Mouse (Mus musculus): ENCODE measurements at regions not wholly inside any gene's neighbourhood (a gene's known extent, or its start where the extent isn't known, plus 50 kb on each side); places are given as distances from the start of the nearest gene placed in this dataset.

DNA sequence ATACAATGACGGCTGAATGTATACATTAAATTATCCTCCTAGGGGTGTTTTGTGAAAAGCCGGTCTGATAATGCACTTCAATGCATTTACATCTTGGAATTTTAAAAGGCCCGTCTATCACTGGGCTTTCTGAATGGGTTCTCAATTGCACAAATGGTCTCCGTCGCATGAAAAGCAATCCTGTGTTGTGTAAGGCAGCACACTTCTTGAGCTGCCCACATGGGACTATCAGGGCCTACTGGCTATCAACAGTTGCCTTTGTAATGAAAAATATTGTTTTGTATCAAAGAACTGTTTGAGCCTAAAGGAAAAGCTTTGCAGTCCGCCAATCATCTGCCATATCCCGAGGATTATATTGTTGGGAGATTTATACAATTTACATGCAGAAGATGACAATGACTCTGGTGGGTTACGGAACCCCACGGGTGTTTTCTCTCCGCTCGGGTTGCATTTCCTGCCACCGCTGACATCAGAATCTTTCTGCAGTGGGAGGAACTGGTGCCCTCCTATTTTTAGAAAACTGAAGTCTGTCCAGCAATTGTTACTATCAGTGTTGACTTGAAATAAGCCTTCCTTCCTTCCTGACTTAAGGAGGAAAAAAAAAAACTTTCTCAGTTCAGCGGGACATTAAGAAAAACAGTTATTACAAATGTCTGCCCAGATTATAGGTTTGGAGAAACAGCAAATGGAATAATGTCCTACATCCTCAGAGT is 118.7 kb downstream of the Tmem26 start:
- DNase-seq (ENCODE audit: low spot score in 2 of 2) = no peak
- intact Hi-C loops (cut with DNase I) = no loop called here

DNA sequence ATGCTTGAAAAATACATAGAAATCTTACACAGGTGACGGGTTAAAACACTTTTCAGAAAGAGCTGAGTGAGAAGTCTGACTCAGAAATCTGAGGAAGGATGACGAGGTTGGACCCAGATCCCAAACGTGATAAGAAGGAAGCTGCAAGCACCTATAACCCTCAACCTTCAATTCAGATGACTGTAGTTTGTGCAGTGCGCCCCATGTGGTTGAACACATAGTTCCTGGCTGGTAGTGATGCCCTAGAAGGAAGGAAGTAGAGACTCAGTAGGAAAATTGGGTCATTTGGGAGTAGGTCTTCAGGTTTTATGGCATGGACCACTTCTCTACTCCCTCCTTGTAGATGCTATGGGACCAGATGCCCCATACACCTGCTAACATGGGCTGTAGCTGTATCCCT is 120.6 kb downstream of the Tmem26 start:
- no peak for DNase-seq (ENCODE audit: low spot score in 2 of 2)
- intact Hi-C loops (cut with DNase I) = no loop called here

DNA sequence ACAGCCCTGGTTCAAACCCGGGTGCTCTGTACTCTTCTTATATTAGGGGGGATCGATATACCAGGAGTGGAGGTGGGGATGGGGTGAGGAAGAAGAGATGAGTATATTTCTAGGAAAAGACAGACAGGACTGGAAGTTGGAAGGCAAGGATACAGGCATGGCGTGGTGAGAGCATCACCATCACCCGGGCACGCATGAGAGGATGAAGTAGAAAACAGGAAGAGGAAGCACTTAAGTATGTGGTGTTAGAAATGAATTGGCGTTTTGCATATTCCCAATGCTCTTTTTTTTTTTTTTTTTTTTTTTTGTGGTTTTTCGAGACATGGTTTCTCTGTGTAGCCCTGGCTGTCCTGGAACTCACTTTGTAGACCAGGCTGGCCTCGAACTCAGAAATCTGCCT is 121.2 kb downstream of the Tmem26 start:
- intact Hi-C loops (cut with DNase I) = no loop called here
- DNase-seq (ENCODE audit: low spot score in 2 of 2) = no peak

DNA sequence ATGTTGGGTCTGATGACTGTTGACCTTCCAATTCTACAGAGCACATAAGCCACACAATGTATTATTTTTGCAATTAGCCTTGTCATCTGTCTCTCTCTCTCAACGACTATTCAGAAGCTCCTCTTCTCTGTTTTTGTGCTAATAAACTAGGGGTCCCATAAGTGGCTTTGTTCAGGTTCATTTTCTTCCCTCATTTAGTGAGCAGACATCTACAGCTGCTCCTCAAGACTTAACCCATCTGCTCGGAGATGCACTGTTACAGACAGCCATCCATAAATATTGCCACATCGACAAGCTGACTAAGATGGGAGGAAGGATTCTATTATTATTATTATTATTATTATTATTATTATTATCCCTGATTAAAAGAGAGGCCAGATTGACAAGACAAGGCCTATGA is 127.7 kb downstream of the Tmem26 start:
- no peak for DNase-seq (ENCODE audit: low spot score in 2 of 2)
- intact Hi-C loops (cut with DNase I) = no loop called here

DNA sequence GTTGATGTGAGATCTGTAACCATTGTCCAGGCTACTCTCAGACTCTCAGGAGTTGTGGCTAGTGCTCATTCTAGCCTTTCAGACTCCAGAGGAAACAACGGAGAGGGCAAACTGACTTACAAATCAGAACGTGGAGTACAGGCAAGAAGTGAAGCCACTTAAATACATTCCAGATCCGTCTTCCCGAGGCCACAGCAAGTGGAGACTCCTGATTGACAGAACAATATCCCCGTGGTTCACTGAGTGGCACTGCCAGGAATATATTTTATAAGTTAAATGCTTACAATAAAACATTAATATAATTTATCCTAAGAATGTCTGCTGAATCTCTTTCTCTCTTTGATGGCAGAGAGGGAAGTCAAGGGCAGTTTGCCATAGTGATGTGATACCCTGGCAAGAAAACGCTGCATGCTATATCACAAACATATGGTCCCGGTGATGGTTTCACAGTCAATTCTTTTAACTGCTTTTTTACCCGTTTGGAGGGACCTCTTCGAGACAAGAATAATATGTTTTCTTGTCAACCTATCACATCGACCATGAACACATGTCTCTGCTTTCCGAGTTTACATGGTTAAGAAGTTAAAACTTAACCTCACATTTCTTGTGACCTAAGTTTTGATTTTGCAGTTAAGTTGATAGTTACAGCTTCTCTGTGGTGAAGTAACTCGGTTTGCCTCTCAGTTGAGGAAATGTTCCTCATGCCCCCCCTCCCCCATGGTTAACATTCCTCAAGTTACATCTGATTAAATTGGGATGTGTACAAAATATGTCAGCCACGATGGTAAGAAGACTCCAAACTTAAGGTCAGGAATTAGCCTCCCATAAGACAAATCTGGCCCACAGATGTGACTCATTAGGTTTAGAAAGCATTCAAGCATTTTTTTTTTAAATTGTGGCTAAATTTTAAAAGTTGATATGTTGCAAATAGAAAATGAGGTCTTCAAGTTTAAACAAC is 132.8 kb downstream of the Tmem26 start:
- DNase-seq (ENCODE audit: low spot score in 2 of 2) = no peak
- intact Hi-C loops (cut with DNase I) = no loop called here

DNA sequence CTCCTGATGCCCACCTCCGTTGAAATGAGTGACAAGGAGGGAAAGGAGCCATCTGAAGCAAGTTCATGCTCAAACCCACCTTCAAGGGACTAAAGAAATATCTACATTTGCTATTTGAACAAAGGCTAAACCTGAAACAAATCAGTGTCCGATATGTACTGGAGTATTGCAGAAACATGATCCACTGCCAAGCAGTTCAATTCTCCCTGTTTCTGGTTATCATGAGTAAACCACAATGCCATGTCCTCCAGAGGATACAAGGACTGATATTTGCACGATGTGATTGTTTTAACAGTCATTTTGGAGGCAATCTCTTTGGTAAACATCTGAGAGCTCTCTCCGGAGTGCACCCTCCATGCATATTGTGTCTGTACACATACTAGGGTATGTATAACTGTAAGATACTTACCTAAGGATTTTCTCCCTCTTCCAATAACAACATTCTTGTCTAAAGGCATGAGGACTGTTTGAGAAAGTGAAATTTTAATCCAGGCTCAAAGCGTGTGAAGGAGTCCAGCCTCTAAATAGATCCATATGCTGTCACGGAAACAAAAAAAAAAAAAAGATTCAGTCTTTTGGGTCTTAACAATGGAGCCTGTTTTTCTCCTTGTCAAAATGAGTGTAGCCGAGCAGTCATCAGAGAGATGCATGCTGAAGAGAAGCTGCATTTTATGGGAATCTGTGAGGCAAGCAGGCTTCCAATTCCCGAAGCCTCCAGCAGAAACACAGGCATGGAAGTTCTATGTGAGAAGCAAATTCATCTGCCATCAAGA is 141.3 kb downstream of the Tmem26 start:
- peak in 1 of 2 experiments; percentile 2 for DNase-seq (ENCODE audit: low spot score in 2 of 2)
- intact Hi-C loops (cut with DNase I) = no loop called here

DNA sequence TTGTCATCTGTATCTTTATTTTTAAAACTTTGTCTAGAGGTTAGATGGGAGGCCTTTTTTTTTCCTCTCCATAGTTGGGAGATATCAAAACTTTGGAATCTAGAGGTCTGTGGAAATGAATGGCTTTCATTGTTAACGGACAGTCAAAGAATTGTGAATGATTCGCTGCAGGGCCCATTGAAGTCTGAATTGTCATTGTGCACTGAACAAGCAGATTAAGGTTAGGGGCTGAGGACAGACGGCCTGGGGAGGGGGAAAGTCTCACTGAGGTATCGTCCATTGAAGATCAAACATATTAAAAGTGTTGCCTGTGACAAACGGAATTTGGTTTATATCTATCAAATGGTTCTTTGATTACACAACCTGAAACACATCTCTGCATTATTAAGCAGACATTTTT is 142.3 kb downstream of the Tmem26 start:
- DNase-seq (ENCODE audit: low spot score in 2 of 2) = no peak
- intact Hi-C loops (cut with DNase I) = no loop called here

DNA sequence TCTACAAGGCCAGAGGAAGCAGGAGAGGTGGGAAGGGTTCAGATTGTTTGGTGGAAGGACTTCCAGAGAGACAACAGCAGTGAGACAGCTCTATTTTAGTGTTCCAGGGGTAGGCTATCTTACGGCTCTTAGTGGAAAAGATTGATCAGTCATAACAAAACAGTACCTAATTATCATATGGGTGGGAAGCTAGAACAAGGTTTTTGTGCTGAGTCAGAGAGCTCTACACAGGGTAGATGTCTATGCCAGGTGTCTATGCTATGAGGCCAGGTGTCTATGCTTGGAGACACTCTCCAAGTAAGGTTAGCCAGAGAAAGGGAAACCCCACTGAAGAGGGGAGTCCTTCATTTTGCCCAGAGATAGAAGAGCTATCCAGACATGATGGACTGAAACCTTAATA is 143.9 kb downstream of the Tmem26 start:
- no peak for DNase-seq (ENCODE audit: low spot score in 2 of 2)
- intact Hi-C loops (cut with DNase I) = no loop called here

DNA sequence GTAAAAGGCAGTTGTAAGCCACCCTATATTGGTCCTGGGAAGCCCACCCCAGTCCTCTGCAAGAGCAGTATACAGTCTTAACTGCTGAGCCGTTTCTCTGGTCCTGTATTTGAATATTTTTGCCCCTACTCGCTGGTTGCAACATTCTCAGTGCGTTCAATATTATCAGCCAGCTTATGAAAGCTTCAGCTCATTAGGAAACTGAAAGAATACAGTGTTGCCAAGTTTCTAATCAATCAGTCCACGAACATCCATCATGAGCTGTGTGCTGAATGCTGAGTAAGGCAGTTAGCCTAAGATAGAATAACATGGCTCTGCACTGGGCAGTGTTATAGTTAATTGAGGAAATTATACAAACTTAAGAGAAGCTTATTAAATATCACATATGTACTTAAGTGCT is 148.7 kb downstream of the Tmem26 start:
- intact Hi-C loops (cut with DNase I) = no loop called here
- no peak for DNase-seq (ENCODE audit: low spot score in 2 of 2)

DNA sequence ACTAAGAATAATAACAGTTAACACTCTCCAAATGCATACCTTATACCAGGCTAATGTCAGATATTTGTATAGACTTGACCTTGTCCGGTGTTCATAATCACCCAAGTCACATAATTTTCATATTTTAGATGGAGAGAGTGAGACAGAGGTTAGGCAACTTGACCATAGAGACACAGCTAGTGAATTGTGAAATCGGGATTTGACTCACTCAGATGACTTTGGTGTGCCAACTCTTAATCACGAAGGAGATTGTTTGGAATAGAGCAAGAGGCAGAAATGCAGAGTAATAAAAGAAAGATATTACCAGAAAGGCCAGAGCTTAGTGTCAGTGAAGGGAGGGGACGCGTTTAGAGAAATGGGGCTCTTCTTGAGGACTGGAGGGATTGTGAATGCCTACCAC is 152.2 kb downstream of the Tmem26 start:
- intact Hi-C loops (cut with DNase I) = no loop called here

DNA sequence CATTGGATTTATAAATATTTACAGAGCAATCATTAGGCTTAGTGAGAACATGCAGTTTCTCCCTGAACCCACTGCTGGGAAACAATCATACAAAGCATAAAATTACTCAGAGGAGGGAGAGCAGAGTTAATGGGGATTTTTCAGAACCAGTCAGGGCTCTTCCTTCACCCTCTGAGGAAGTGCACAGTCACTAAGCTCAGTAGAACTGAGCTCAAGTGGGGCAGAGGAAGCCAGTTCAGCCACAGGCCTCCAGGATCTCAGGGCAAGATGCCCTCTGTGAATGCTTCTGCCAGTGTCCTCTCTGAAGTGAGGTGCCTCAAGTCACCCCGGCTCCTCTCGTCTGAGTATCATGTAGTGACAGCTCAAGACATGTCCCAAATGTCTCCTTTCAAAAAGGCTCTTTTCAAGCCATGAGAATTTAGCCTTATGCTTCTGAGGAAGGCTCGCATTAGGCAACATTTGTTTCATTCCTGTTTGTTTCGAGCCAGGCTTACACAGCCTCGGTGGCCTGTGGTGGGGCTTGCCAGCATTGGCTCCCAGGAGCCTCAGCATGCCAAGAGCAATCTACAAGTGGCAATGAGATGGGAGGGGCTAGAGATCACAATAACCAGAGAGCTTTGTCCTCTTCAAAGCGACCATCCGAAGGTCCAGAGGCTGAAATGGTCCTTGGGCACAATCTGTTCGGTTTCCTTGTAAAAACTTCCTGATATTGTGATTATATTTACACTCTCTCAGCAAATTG is 169.8 kb downstream of the Tmem26 start:
- DNase-seq (ENCODE audit: low spot score in 2 of 2) = no peak
- intact Hi-C loops (cut with DNase I) = no loop called here

More for the DNA sequence above, 152.2 kb downstream of the Tmem26 start:
- DNase-seq (ENCODE audit: low spot score in 2 of 2) = no peak

DNA sequence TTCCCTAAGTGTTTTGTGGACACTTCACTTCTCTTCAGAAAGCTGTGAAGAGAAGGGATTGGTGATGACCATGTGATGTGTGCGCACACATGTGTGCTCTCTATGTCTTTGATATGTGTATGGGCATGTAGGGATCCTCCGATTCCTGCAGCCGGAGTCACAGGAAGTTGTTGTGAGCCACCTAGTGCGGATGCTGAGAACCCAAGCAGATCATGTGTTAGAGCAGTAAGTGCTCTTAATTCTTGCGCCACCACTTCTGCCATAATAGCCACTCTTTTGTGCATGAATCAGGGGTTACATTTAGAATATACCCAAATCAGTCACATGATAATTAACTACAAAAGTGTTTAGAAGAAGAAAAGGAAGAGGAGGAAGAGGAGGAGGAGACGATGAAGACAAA is 170.7 kb downstream of the Tmem26 start:
- intact Hi-C loops (cut with DNase I) = no loop called here
- no peak for DNase-seq (ENCODE audit: low spot score in 2 of 2)

DNA sequence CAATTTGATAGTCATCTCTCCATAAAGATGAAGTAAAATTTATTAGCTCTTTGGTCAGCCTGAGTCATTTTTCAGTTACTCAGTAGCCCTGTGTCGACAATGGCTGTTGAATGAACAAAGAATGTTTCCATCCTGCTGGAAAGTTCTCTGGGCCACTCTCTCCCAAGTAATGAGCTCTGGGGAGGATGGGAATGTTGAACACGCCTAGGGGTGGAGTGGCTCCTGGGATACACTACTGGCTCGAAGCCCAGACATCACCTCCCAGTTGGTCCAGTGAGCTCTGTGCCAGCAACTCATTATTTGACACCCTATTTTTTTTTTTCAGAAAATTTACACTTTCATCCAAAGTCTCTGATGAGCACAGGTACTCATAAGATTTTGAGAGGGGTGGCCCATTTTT is 174.1 kb downstream of the Tmem26 start:
- intact Hi-C loops (cut with DNase I) = no loop called here
- DNase-seq (ENCODE audit: low spot score in 2 of 2) = no peak

DNA sequence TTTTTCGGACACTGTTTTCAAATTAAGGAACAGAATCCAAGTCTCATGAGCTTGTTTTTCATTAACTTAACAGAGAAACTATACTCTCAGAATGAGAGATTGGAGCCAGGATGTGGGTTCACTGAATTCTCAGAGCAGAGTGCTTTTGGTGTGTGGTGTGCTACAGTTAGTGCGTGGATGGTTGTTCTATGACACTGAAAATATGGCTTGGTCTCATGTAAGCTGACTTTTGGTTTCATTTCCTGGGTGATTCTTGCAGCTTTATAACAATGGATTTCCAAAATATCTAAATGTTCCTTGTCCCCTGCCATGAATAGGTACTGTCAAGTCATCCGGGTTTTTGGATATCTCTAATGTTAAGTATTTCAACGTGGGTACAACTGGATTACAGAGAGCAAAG is 177.7 kb downstream of the Tmem26 start:
- intact Hi-C loops (cut with DNase I) = loop anchor here (5.0 kb wide), 2 partner anchors 266 to 406 kb away; no protein-coding TSS in a partner anchor

DNA sequence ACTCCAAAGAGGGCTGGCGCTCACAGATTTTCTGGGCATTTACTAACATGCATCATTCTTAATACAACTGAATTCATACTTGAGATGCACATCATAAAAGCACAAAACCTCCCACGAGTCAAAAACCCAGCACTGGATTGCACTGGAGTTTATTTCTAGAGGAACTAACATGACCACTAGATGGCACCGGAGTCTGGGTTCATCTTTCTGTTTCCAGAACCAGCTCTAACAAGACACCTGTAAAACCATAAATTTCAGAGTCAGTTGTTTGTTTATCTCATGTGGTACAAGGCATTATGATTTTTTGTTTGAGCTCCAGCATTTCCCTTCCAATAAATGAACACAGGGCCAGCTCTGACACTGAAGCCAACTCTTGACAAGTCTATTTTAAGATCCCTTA is 179.2 kb downstream of the Tmem26 start:
- intact Hi-C loops (cut with DNase I) = loop anchor here (2.0 to 5.0 kb wide), 3 partner anchors 265 to 418 kb away; no protein-coding TSS in a partner anchor
- DNase-seq (ENCODE audit: low spot score in 2 of 2) = peak; percentile 68 to 78

More for the DNA sequence above, 177.7 kb downstream of the Tmem26 start:
- DNase-seq (ENCODE audit: low spot score in 2 of 2) = no peak

DNA sequence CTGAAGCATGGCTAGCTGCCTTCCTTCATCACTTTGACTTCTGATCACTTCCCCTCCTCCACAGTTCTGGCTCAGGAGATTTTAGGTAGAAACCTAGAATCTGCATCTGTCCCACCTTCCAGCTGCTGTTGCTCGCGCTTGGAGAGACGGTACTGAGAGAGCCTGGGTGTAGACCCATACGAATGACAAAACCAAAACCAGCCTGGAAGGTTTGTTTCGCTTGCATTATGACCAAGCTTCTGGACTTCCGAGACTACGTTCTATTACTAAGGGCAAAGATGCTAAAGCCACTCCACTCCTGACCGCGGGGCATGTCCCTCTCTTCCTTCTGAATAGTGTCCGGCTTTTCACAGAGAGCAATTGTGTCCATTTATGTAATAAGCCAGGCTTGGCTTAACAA is 180.9 kb downstream of the Tmem26 start:
- no peak for DNase-seq (ENCODE audit: low spot score in 2 of 2)
- intact Hi-C loops (cut with DNase I) = loop anchor here (5.0 kb wide), 2 partner anchors 263 to 403 kb away; no protein-coding TSS in a partner anchor

DNA sequence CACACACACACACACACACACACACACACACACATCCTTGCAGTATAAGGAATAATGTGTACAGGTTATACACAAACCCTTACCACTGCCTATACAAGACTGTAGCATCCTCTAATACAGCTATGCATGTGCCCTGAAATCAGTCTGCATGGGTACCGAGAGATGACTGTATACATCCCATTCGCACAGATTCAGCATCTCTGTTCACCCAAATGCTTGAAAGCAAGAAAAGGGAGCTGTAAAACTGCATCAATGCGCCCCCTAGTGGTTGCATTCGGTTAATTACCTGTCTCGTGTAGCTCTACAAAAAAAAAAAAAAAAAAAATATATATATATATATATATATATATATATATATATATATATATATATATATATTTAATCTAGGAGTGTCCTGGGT is 184.8 kb downstream of the Tmem26 start:
- intact Hi-C loops (cut with DNase I) = loop anchor here (5.0 kb wide), 2 partner anchors 99 to 446 kb away; no protein-coding TSS in a partner anchor
- peak; percentile 78 to 86 for DNase-seq (ENCODE audit: low spot score in 2 of 2)

DNA sequence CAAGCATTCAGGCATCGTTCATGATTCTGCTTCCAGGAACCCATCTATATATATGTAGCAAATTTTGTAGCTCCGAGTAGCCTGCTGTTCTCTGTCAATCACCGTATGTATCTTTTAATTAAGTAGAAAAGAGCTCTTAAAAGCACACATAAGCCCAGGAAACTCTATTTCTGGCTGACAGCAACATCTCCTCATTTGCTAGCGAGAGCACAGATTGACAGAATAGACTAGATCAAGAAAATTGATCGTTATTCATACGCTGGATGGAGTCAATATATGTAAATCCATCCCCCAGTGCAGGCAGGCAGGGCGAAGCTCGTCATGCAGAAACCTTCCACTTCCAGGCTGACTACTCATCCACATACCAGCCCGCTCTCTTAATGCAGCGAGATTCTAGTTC is 185.6 kb downstream of the Tmem26 start:
- DNase-seq (ENCODE audit: low spot score in 2 of 2) = peak; percentile 5 to 31
- intact Hi-C loops (cut with DNase I) = loop anchor here (5.0 kb wide), 2 partner anchors 98 to 447 kb away; no protein-coding TSS in a partner anchor

DNA sequence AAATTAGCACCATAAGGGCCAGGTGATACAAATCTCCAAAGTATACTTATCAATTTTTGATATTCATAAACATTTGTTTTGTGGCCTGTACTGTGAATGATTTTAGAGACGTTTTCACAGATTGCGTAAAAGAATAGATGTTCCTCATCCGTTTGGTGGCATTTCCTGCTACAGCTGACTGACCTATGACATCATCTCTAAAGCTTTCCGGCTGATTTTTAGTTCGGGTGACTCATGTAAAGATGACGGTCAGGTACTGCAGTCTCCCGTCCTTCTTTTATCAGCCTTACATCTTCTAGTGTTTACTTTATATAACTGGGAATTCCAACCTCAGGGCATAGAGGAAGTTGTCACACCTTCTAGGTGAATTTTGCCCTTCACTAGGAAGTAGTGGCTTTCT is 192.7 kb downstream of the Tmem26 start:
- no peak for DNase-seq (ENCODE audit: low spot score in 2 of 2)
- intact Hi-C loops (cut with DNase I) = no loop called here

All from left cerebral cortex, postnatal 25 days (tissue).